Mouse (Mus musculus) forelimb bud, embryonic 11.5 days (tissue): Measurements from ENCODE around the gene Cpsf6.
"Not testable (repeated sequence)": the region's sequence is repeated elsewhere in the genome, so short reads cannot be mapped to it uniquely, and the experiment has no call there.

Experiments
- DNase-seq: peaks from one replicate; pipeline ENCODE4 v3.0.0-alpha.2; 2012; ENCODE audit warnings: low read depth, low spot score

Gene Cpsf6

GRCm38 (mm10) chr10:117399839-117400238, 20.0 kb upstream of the Cpsf6 start:
- DNase-seq = no peak

GRCm38 (mm10) chr10:117399196-117399595, 19.4 kb upstream of the Cpsf6 start:
- no peak for DNase-seq

GRCm38 (mm10) chr10:117398044-117398780, 18.4 kb upstream of the Cpsf6 start:
- DNase-seq = no peak

GRCm38 (mm10) chr10:117397106-117397625, 17.4 kb upstream of the Cpsf6 start:
- DNase-seq = no peak

- no peak for DNase-seq
Measured at GRCm38 (mm10) chr10:117396386-117397048, 16.7 kb upstream of the Cpsf6 start.

- DNase-seq = no peak
Measured at GRCm38 (mm10) chr10:117395801-117396200, 16.0 kb upstream of the Cpsf6 start.

GRCm38 (mm10) chr10:117394738-117395550, 15.1 kb upstream of the Cpsf6 start:
- no peak for DNase-seq

GRCm38 (mm10) chr10:117393891-117394395, 14.1 kb upstream of the Cpsf6 start:
- no peak for DNase-seq

- DNase-seq = no peak
Measured at GRCm38 (mm10) chr10:117393196-117393890, 13.5 kb upstream of the Cpsf6 start.

GRCm38 (mm10) chr10:117392832-117393195, 13.0 kb upstream of the Cpsf6 start:
- no peak for DNase-seq

GRCm38 (mm10) chr10:117392397-117392796, 12.6 kb upstream of the Cpsf6 start:
- not testable (repeated sequence) for DNase-seq

- DNase-seq = no peak
Measured at GRCm38 (mm10) chr10:117391801-117392200, 12.0 kb upstream of the Cpsf6 start.

- DNase-seq = no peak
Measured at GRCm38 (mm10) chr10:117391057-117391456, 11.2 kb upstream of the Cpsf6 start.

- no peak for DNase-seq
Measured at GRCm38 (mm10) chr10:117389904-117390875, 10.4 kb upstream of the Cpsf6 start.

- DNase-seq = no peak
Measured at GRCm38 (mm10) chr10:117389371-117389740, 9.5 kb upstream of the Cpsf6 start.

- no peak for DNase-seq
Measured at GRCm38 (mm10) chr10:117388637-117389370, 9.0 kb upstream of the Cpsf6 start.

- DNase-seq = not testable (repeated sequence)
Measured at GRCm38 (mm10) chr10:117387961-117388636, 8.3 kb upstream of the Cpsf6 start.

GRCm38 (mm10) chr10:117386981-117387380, 7.2 kb upstream of the Cpsf6 start:
- no peak for DNase-seq

GRCm38 (mm10) chr10:117386261-117386660, 6.4 kb upstream of the Cpsf6 start:
- DNase-seq = no peak
